Mouse (Mus musculus) liver, adult 2 months (tissue): ENCODE measurements at regions not wholly inside any gene's neighbourhood (a gene's known extent, or its start where the extent isn't known, plus 50 kb on each side); places are given as distances from the start of the nearest gene placed in this dataset.

Experiments used
- DNase-seq: peaks from one replicate; pipeline ENCODE4 v3.0.0-alpha.2; 2011; ENCODE audit warnings: low read depth, low spot score; ENCODE audit errors: extremely low read depth
- H3K27ac ChIP-seq: fragments of 200-500 bp; replicated peaks from 2 replicates; pipeline ENCODE4 v1.5.1; 2012; ENCODE audit warnings: low read depth, mild to moderate bottlenecking, control low read depth, inconsistent platforms, low read length; ENCODE audit not compliant: insufficient read depth
- H3K27me3 ChIP-seq: fragments of 200-500 bp; 2 replicates; pipeline ENCODE4 v1.6.1; 2012; ENCODE audit warnings: mild to moderate bottlenecking, moderate library complexity, low read length, inconsistent platforms; ENCODE audit not compliant: control insufficient read depth, insufficient read depth
- H3K36me3 ChIP-seq: fragments of 200-500 bp; 2 replicates; pipeline ENCODE4 v1.6.1; 2012; ENCODE audit warnings: low read length, inconsistent platforms; ENCODE audit not compliant: control insufficient read depth, insufficient read depth
- H3K4me1 ChIP-seq: fragments of 200-500 bp; 2 replicates; pipeline ENCODE4 v1.6.1; 2011; ENCODE audit warnings: low read length; ENCODE audit not compliant: control insufficient read depth, insufficient read depth
- H3K4me3 ChIP-seq: fragments of 200-500 bp; 2 replicates; pipeline ENCODE4 v1.5.1; 2011; ENCODE audit warnings: low read depth, mild to moderate bottlenecking, control low read depth, low read length, moderate library complexity; ENCODE audit not compliant: insufficient read depth
- H3K79me2 ChIP-seq: fragments of 200-500 bp; 2 replicates; pipeline ENCODE4 v1.6.1; 2012; ENCODE audit warnings: inconsistent platforms, mild to moderate bottlenecking, low read length, moderate library complexity; ENCODE audit not compliant: control insufficient read depth, insufficient read depth
- H3K9ac ChIP-seq: fragments of 200-500 bp; 2 replicates; pipeline ENCODE4 v1.6.1; 2012; ENCODE audit warnings: low read depth, mild to moderate bottlenecking, control low read depth, inconsistent platforms, low read length
- CTCF ChIP-seq: fragments of 200-500 bp; IDR thresholded peaks from 2 replicates; pipeline ENCODE4 v1.5.1; 2011; ENCODE audit warnings: low read depth, low read length, control low read depth
- POLR2A ChIP-seq: fragments of 200-500 bp; IDR thresholded peaks from 2 replicates; pipeline ENCODE4 v1.6.1; 2011; ENCODE audit warnings: low read length, control low read depth; ENCODE audit not compliant: insufficient read depth; ENCODE audit errors: extremely low read depth
- WGBS: fragments of 180-500 bp; shearing (Covaris S2); methylation state at CpG from one replicate; pipeline ENCODE4 v1.1.7; 2018; 5-methylcytosine and 5-hydroxymethylcytosine counted together

DNA sequence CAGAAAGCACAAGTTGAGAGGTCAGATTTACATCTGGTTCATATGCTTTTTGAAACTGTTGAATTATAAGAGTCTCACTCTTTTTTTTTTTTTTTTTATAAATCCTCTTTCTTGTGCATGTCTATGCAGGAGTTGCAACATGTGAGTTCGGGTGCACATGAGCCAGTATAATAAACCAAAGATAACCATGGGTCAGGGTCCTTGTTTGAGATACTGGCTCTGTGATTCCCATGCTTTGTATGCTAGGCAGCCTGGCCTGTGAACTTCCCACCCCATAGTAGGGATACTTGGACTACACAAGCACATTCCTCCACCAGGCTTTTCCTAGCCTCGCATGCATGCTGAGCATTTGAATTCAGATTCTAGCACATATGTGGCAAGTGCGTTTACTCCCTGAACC lies 93.4 kb upstream of the Tenm3 start:
- no peak overlapping the region for H3K4me3 ChIP-seq
- TF ChIP-seq CTCF (no peak), POLR2A (no peak)
- H3K27ac ChIP-seq, result no peak overlapping the region
- no peaks in the 10 kb centered on the region for H3K27me3 ChIP-seq
- 83% methylated on average over 3 of the region's 3 CpGs for WGBS
- H3K4me1 ChIP-seq, result no peaks in the 10 kb centered on the region
- H3K79me2 ChIP-seq, result no peaks in the 10 kb centered on the region
- H3K9ac ChIP-seq, result no peak overlapping the region
- no peak for DNase-seq
- H3K36me3 ChIP-seq, result no peaks in the 10 kb centered on the region

DNA sequence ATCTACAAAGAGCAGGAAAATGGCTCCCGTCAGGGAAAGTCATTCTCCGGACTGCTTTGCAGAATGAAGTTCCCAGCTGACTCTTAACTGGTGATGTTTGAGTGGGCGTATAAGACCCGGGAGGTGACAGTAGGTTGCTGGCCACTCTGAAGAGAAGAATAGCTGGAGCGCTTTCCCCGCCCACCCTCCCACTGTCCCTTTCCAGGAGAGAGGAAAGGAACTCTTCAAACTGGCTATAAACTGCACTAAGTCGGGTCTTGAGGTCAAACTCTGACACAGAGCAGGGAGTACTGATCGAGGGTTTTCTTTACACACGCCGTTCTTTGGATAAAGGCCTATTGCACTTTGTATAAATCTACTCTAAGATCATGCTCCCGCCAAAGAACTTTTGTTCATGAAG lies 83.4 kb upstream of the Tenm3 start:
- no peak overlapping the region for H3K4me3 ChIP-seq
- 86% methylated on average over 11 of the region's 11 CpGs for WGBS
- H3K9ac ChIP-seq, result no peak overlapping the region
- no peaks in the 10 kb centered on the region for H3K36me3 ChIP-seq
- no peaks in the 10 kb centered on the region for H3K79me2 ChIP-seq
- H3K27ac ChIP-seq, result no peak overlapping the region
- H3K4me1 ChIP-seq, result no peaks in the 10 kb centered on the region
- TF ChIP-seq POLR2A (no peak), CTCF (no peak)
- DNase-seq, result no peak
- H3K27me3 ChIP-seq, result no peaks in the 10 kb centered on the region

- peaks cover 2% of the 10 kb centered on the region; the same call in 1 of the 2 replicates for H3K4me1 ChIP-seq
- no peaks in the 10 kb centered on the region for H3K79me2 ChIP-seq
- TF ChIP-seq POLR2A (no peak), CTCF (peak; percentile 65)
- H3K9ac ChIP-seq, result no peak overlapping the region
- no peaks in the 10 kb centered on the region for H3K27me3 ChIP-seq
- no peak overlapping the region for H3K4me3 ChIP-seq
- DNase-seq, result peak; percentile 55
- no peaks in the 10 kb centered on the region for H3K36me3 ChIP-seq
- no peak overlapping the region for H3K27ac ChIP-seq
- WGBS, result 23% methylated on average over 3 of the region's 3 CpGs
Observed at GRCm38 (mm10) chr8:48915275-48915674, 71.5 kb upstream of the Tenm3 start.

- 79% methylated on average over 4 of the region's 4 CpGs for WGBS
- TF ChIP-seq POLR2A (no peak), CTCF (no peak)
- peaks cover 2% of the 10 kb centered on the region; the same call in 1 of the 2 replicates for H3K4me1 ChIP-seq
Observed at GRCm38 (mm10) chr8:48912842-48913241, 69.1 kb upstream of the Tenm3 start.

DNA sequence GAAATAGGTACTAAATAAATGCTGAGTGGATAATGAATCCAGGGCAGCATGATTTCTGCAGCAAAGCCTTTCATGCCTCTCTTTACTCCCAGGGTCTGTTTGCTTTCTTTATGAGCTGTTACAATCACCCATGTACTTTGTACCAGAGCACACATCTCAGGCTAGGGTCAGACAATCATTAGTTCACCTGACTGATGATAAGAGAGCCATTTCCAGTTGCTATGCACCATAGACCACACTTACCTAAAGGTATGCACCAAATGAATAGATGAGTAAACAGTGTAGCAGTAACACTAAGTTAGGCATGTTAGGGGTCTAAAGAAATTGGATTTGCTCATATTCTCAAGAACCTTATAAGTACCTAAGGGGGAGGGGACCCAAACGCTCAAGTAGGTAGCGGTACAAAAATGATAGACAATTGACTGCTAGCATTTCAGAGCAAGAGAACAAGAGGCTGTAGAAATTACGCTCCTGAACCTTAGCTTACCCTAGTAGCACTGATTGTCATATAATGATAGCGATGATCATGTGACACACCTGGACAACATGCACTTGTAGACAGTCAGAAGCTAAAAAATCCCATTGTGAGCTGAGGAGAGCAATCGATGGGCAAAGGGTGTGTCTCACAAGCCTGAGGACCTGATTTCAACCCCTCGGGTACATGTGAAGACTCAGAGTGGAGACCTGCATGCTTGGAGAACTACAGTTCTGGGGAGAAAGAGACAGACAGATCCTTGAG lies 58.1 kb upstream of the Tenm3 start:
- TF ChIP-seq POLR2A (no peak), CTCF (no peak)
- H3K4me3 ChIP-seq, result no peak overlapping the region
- no peaks in the 10 kb centered on the region for H3K36me3 ChIP-seq
- no peak for DNase-seq
- H3K27me3 ChIP-seq, result no peaks in the 10 kb centered on the region
- H3K27ac ChIP-seq, result no peak overlapping the region
- no peaks in the 10 kb centered on the region for H3K4me1 ChIP-seq
- H3K9ac ChIP-seq, result no peak overlapping the region
- 88% methylated on average over 6 of the region's 6 CpGs for WGBS
- no peaks in the 10 kb centered on the region for H3K79me2 ChIP-seq

More at GRCm38 (mm10) chr8:48912842-48913241, 69.1 kb upstream of the Tenm3 start:
- DNase-seq, result no peak
- no peaks in the 10 kb centered on the region for H3K79me2 ChIP-seq
- no peak overlapping the region for H3K4me3 ChIP-seq
- H3K9ac ChIP-seq, result no peak overlapping the region
- H3K27me3 ChIP-seq, result no peaks in the 10 kb centered on the region
- no peaks in the 10 kb centered on the region for H3K36me3 ChIP-seq
- no peak overlapping the region for H3K27ac ChIP-seq

GRCm38 (mm10) chr8:48896687-48897086 lies 52.9 kb upstream of the Tenm3 start:
- TF ChIP-seq CTCF (no peak), POLR2A (no peak)
- WGBS, result 94% methylated on average over 2 of the region's 2 CpGs
- no peaks in the 10 kb centered on the region for H3K27me3 ChIP-seq
- no peak overlapping the region for H3K27ac ChIP-seq
- no peaks in the 10 kb centered on the region for H3K79me2 ChIP-seq
- no peaks in the 10 kb centered on the region for H3K4me1 ChIP-seq
- H3K9ac ChIP-seq, result no peak overlapping the region
- H3K4me3 ChIP-seq, result no peak overlapping the region
- DNase-seq, result no peak
- no peaks in the 10 kb centered on the region for H3K36me3 ChIP-seq
